Mouse (Mus musculus): ENCODE measurements around the gene Akr1c12.

GRCm38 (mm10) chr13:4318773-4319172 is 39.5 kb upstream of the Akr1c12 start:
- TF ChIP-seq POLR2A (IDR thresholded peaks at IDR 0.05; ENCODE audit: borderline replicate concordance, control insufficient read depth, low read depth, low read length) (no peak), CTCF (IDR thresholded peaks at IDR 0.05; ENCODE audit: control insufficient read depth, insufficient read depth, low read length) (no peak)

All from bone marrow, adult 2 months (tissue).